Mouse (Mus musculus) liver, embryonic 13.5 days (tissue): ENCODE results near the gene Pik3r2. TPM values are rescaled to one million over a fixed set of nuclear protein-coding genes. Genes with fewer than 3 reads are reported as not detected.
A peak's percentile ranks its signal among the peaks of the same experiment; 100 is the strongest.

ENCODE experiments used
- ATAC-seq: fragments of 200-750 bp; cut with Nextera tagmentation; 2 replicates; pipeline ENCODE4 v1.8.0; 2017; ENCODE audit warnings: low read depth, mild to moderate bottlenecking, moderate number of reproducible peaks, moderate library complexity
- DNase-seq: peaks from one replicate; pipeline ENCODE4 v3.0.0; 2022
- H3K27ac ChIP-seq: fragments of 300-500 bp; sonication (generic); 2 replicates; pipeline ENCODE4 v1.5.1; 2015; ENCODE audit warnings: moderate library complexity, mild to moderate bottlenecking, inconsistent platforms
- H3K27me3 ChIP-seq: fragments of 300-500 bp; sonication (generic); 2 replicates; pipeline ENCODE4 v1.6.1; 2015; ENCODE audit warnings: mild to moderate bottlenecking, inconsistent platforms
- H3K36me3 ChIP-seq: fragments of 300-500 bp; sonication (generic); 2 replicates; pipeline ENCODE4 v1.6.1; 2015; ENCODE audit warnings: mild to moderate bottlenecking, inconsistent platforms
- H3K4me1 ChIP-seq: fragments of 300-500 bp; sonication (generic); replicated peaks from 2 replicates; pipeline ENCODE4 v1.6.1; 2015; ENCODE audit warnings: inconsistent platforms
- H3K4me2 ChIP-seq: fragments of 300-500 bp; sonication (generic); 2 replicates; pipeline ENCODE4 v1.6.1; 2015; ENCODE audit warnings: inconsistent platforms, mild to moderate bottlenecking, moderate library complexity
- H3K4me3 ChIP-seq: fragments of 300-500 bp; sonication (generic); replicated peaks from 2 replicates; pipeline ENCODE4 v1.5.1; 2015; ENCODE audit warnings: mild to moderate bottlenecking, inconsistent platforms
- H3K9ac ChIP-seq: fragments of 300-500 bp; sonication (generic); 2 replicates; pipeline ENCODE4 v1.6.1; 2015; ENCODE audit warnings: mild to moderate bottlenecking, inconsistent platforms
- H3K9me3 ChIP-seq: fragments of 300-500 bp; sonication (generic); replicated peaks from 2 replicates; pipeline ENCODE4 v1.6.1; 2016; ENCODE audit warnings: inconsistent platforms
- WGBS: fragments of 180-500 bp; shearing (Covaris S2); methylation state at CpG from one replicate; pipeline ENCODE4 v1.1.7; 2015; ENCODE audit not compliant: insufficient replicate concordance; 5-methylcytosine and 5-hydroxymethylcytosine counted together
- polyA plus RNA-seq: library from polyadenylated mRNA; unstranded; fragments of >200 nt; fragmentation: Nextera tagmentation; extraction: Ambion mirVana; gene quantifications from 2 replicates; pipeline ENCODE4 v1.2.1, GENCODE M21; 2015

Gene Pik3r2
- polyA plus RNA-seq, 1 experiment from 2014 or later = 18.2 TPM

DNA sequence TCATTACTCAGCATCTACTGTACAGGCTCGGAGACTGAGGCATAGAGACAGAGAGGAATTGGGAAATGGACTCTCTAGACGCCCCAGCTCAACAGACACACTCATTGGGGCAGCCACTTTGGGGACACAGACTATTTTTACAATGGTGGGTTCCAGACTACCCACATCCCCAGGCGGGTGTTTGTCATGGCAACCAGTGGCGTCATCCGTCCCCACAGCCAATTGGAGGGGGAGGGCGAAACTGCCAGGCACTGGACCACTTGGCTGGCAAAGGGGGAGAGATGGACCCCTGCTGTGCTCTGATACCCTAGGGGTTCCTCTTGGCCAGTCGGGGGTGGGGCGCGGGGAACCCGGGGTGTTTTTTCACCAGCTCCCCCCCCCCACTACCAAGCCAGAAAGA is 24.1 kb upstream of the Pik3r2 start:
- Histone ChIP-seq H3K4me2 (no peak overlapping the region), H3K4me1 (peaks cover 74% of the 10 kb centered on the region), H3K27me3 (peaks cover 70% of the 10 kb centered on the region), H3K4me3 (no peak overlapping the region), H3K27ac (no peak overlapping the region), H3K9ac (no peak overlapping the region), H3K36me3 (no peaks in the 10 kb centered on the region), H3K9me3 (no peaks in the 10 kb centered on the region)
- 53% methylated on average over 10 of the region's 10 CpGs for WGBS
- no peak for ATAC-seq
- DNase-seq = no peak

- WGBS = 19% methylated on average over 15 of the region's 15 CpGs
- Histone ChIP-seq H3K27me3 (peaks cover 85% of the 10 kb centered on the region), H3K4me3 (peak overlapping the region; percentile 66), H3K4me1 (peaks cover 68% of the 10 kb centered on the region), H3K27ac (no peak overlapping the region), H3K9ac (peak overlapping the region; percentile 65; the same call in 1 of the 2 replicates), H3K36me3 (no peaks in the 10 kb centered on the region), H3K9me3 (no peaks in the 10 kb centered on the region), H3K4me2 (peak overlapping the region; percentile 92)
- ATAC-seq = no peak
- no peak for DNase-seq
Measured at GRCm38 (mm10) chr8:70798281-70798680, 21.8 kb upstream of the Pik3r2 start.

DNA sequence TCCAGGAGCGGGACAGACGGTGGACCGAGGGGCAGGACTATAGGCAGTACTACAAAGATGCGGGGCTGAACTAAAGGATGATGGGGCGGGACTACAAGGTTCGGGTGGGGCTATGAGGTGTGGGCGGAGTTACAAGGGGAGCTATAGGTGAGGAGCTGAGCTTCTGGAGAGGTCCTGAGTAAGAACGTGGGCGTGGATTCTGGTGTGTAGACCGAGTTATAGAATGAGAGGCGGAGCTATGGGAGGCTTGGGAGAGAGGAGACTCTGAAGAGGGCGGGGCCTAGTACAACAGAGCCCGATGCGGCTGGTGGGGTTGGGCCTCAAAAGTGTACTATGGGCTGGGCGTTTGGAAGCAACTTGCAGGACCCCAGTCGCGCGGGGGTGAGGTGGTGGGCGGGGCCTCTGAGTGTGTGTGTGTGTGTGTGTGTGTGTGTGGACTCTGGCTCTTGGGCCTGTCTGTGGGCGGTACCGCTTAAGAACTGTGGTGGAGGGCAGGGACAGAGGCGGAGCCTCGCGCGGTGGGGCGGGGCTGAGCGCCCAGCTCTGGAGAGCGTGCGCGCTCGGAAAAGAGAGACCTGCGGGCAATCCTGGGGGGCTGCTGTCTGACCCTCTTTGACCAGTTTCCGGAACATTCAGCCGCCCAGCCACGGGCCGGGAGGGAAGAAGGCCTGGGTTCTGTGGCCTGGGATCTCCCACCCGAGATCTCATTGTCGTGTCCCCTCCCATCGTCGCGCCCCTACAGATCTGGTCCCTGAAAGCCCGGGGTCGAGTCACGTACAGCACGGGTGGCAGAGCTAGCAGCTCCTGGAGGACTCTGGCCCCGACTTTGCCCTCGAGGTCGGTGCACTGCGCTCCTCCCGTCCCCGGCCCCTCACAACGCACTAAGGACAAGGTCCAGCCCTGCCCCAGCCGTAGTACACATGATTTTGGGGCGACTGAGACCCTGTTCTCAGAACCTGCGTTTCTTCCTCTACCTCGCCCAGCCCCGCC is 20.9 kb upstream of the Pik3r2 start:
- Histone ChIP-seq H3K27ac (peak overlapping the region; percentile 26; the same call in 1 of the 2 replicates), H3K27me3 (peaks cover 84% of the 10 kb centered on the region)

DNA sequence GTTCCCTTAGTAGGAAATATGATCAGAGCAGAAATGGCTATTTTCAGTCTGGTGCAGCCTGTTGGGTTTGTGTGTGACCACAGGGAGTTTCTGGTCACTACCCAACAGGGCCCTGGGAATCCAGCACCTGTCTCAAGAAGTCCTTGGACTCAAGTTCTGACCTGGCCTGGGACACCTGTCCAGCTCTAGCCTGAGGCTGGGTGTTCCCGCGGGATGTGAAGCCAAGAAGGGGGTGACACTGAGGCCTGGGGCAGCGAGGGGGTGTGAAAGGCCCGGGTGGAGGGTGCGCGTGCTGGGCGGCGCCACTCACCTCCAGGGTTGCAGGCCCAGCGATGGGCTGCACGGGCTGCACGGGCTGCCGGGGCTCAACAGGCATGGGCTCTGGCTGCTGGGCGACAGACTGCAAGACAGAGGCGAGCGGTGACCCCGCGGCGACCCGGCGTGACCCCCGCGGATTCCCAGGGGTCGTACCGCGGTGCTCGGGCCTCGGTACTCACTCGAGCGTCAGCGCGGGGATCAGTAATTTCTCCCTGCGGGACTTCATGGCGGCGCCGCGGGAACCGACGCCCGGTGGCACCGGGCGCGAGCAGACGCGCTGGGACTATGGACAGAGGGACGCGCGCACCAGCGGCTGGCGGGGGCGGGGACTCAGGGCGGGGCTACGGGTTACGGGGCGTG is 20.0 kb upstream of the Pik3r2 start:
- H3K4me3 ChIP-seq = peak overlapping the region; percentile 66
- H3K9me3 ChIP-seq = no peaks in the 10 kb centered on the region
- DNase-seq (no peak), ATAC-seq (no peak)
- peaks cover 69% of the 10 kb centered on the region for H3K4me1 ChIP-seq
- no peaks in the 10 kb centered on the region for H3K36me3 ChIP-seq
- peak overlapping the region; percentile 92 for H3K4me2 ChIP-seq
- H3K9ac ChIP-seq = peak overlapping the region; percentile 78
- peak overlapping the region; percentile 16 for H3K27ac ChIP-seq
- peaks cover 76% of the 10 kb centered on the region for H3K27me3 ChIP-seq
- 5% methylated on average over 54 of the region's 54 CpGs for WGBS

More for the DNA sequence above, 20.9 kb upstream of the Pik3r2 start:
- no peaks in the 10 kb centered on the region for H3K9me3 ChIP-seq
- ATAC-seq = peak; percentile 83
- peak overlapping the region; percentile 66 for H3K4me3 ChIP-seq
- peak; percentile 91 for DNase-seq
- H3K36me3 ChIP-seq = no peaks in the 10 kb centered on the region
- H3K4me1 ChIP-seq = peaks cover 69% of the 10 kb centered on the region
- H3K4me2 ChIP-seq = peak overlapping the region; percentile 92
- peak overlapping the region; percentile 65 for H3K9ac ChIP-seq
- WGBS = 2% methylated on average over 57 of the region's 57 CpGs

DNA sequence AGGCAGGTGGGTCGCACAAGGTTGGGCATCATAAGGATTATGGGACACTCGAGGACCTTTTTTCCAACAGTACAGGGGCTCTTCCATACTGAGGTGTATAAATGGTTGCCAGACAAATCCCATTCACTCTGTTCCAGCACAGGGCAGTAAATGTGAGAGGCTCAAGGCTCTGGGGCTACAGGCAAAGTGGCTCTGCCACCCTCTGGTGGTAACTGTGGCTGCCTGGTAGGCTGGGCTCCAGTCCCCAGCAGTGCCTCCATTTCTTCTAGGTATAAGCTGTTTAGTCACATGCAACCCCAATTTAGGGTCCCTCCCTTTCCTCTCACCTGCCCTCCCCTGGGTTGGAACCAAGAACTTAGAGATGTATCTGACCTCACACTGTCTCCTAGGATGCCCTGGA is 18.9 kb upstream of the Pik3r2 start:
- Histone ChIP-seq H3K9ac (no peak overlapping the region), H3K4me3 (no peak overlapping the region), H3K27ac (no peak overlapping the region), H3K9me3 (no peaks in the 10 kb centered on the region), H3K4me2 (no peak overlapping the region), H3K36me3 (no peaks in the 10 kb centered on the region), H3K4me1 (peaks cover 77% of the 10 kb centered on the region), H3K27me3 (peaks cover 66% of the 10 kb centered on the region)
- ATAC-seq = no peak
- WGBS = 68% methylated on average over 2 of the region's 2 CpGs
- DNase-seq = no peak

GRCm38 (mm10) chr8:70794215-70794614 is 17.7 kb upstream of the Pik3r2 start:
- Histone ChIP-seq H3K9ac (no peak overlapping the region), H3K4me3 (no peak overlapping the region), H3K4me2 (no peak overlapping the region), H3K27ac (no peak overlapping the region), H3K27me3 (peaks cover 54% of the 10 kb centered on the region), H3K4me1 (peaks cover 89% of the 10 kb centered on the region), H3K9me3 (no peaks in the 10 kb centered on the region), H3K36me3 (peaks cover 7% of the 10 kb centered on the region; the same call in 1 of the 2 replicates)
- DNase-seq (no peak), ATAC-seq (no peak)
- WGBS = 62% methylated on average over 2 of the region's 2 CpGs

DNA sequence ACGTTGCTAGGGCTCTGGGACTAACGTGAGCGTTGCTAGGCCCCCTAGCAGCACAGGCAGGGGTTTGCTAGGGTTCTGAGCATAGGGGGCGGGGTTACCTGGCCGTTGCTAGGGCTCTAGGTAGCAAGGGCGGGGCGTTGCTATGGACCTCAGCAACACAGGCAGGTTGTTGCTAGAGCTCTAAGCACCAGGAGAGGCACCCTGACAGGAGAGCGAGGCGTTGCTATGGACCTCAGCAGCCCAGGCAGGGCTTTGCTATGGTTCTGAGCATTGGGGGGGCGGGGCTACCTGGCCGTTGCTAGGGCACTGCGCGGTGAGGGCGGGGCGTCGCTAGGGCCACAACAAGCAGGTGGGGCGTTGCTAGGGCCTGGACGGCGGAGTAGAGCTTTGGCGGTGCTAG is 16.2 kb upstream of the Pik3r2 start:
- DNase-seq = peak; percentile 73
- Histone ChIP-seq H3K27ac (peak overlapping the region; percentile 63; the same call in 1 of the 2 replicates), H3K9ac (peak overlapping the region; percentile 91)

GRCm38 (mm10) chr8:70791975-70792691 is 15.6 kb upstream of the Pik3r2 start:
- Histone ChIP-seq H3K9ac (peak overlapping the region; percentile 91), H3K27me3 (peaks cover 36% of the 10 kb centered on the region), H3K27ac (peak overlapping the region; percentile 75), H3K9me3 (no peaks in the 10 kb centered on the region), H3K4me3 (peak overlapping the region; percentile 78), H3K4me2 (peak overlapping the region; percentile 94), H3K4me1 (peaks cover 92% of the 10 kb centered on the region), H3K36me3 (peaks cover 28% of the 10 kb centered on the region)
- ATAC-seq (peak; percentile 52), DNase-seq (peak; percentile 93)
- 3% methylated on average over 58 of the region's 58 CpGs for WGBS

More for the DNA sequence above, 16.2 kb upstream of the Pik3r2 start:
- peak; percentile 1 for ATAC-seq
- Histone ChIP-seq H3K4me1 (peaks cover 92% of the 10 kb centered on the region), H3K4me2 (peak overlapping the region; percentile 94), H3K9me3 (no peaks in the 10 kb centered on the region), H3K36me3 (peaks cover 23% of the 10 kb centered on the region), H3K27me3 (peaks cover 39% of the 10 kb centered on the region), H3K4me3 (peak overlapping the region; percentile 78)
- WGBS = under 1% methylated on average over 20 of the region's 20 CpGs

DNA sequence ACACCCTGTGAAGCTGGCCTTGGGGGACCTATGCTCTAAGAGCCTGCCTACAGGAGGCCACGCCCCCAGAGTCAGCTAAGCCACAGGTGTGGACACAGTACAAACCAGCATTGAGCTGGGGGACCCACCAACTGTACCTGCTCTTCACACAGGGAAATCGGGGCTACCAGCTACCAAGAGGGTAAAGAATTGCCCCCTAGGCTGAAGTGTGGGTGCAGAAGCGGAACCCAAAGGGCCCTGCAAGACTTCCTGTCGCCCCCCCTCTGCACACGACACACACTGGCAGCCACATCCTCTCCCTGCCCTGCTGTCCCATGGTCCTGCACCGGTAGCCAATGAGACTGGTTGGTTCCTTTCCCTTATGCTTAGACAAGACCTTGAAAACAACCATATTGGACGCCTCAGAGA is 14.8 kb upstream of the Pik3r2 start:
- 14% methylated on average over 7 of the region's 7 CpGs for WGBS
- ATAC-seq = peak; percentile 19; the same call in 1 of the 2 replicates
- H3K4me3 ChIP-seq = peak overlapping the region; percentile 78
- H3K4me1 ChIP-seq = peaks cover 91% of the 10 kb centered on the region
- H3K36me3 ChIP-seq = peaks cover 37% of the 10 kb centered on the region
- H3K9me3 ChIP-seq = no peaks in the 10 kb centered on the region
- peak overlapping the region; percentile 91 for H3K9ac ChIP-seq
- peaks cover 31% of the 10 kb centered on the region for H3K27me3 ChIP-seq
- peak overlapping the region; percentile 75 for H3K27ac ChIP-seq
- DNase-seq = no peak
- H3K4me2 ChIP-seq = peak overlapping the region; percentile 94

GRCm38 (mm10) chr8:70790846-70791245 is 14.3 kb upstream of the Pik3r2 start:
- peaks cover 41% of the 10 kb centered on the region for H3K36me3 ChIP-seq
- no peaks in the 10 kb centered on the region for H3K9me3 ChIP-seq
- peak overlapping the region; percentile 91 for H3K9ac ChIP-seq
- ATAC-seq (no peak), DNase-seq (no peak)
- peak overlapping the region; percentile 78 for H3K4me3 ChIP-seq
- H3K4me2 ChIP-seq = peak overlapping the region; percentile 94
- peaks cover 91% of the 10 kb centered on the region for H3K4me1 ChIP-seq
- peak overlapping the region; percentile 41 for H3K27ac ChIP-seq
- WGBS = 54% methylated on average over 8 of the region's 8 CpGs
- H3K27me3 ChIP-seq = peaks cover 27% of the 10 kb centered on the region
